Mouse (Mus musculus) neural tube, embryonic 10.5 days (tissue): Measurements from ENCODE around the gene Birc2.
"Not testable (repeated sequence)": the region's sequence is repeated elsewhere in the genome, so short reads cannot be mapped to it uniquely, and the experiment has no call there.

Experiments used
- DNase-seq: peaks from one replicate; pipeline ENCODE4 v3.0.0-alpha.2; 2017; ENCODE audit warnings: low spot score; ENCODE audit errors: extremely low spot score

Gene Birc2

GRCm38 (mm10) chr9:7836905-7837805, at the start of gene Birc2:
TSS of gene Birc2 (minus strand) at chr9:7837064.
- DNase-seq = peak; percentile 96

- DNase-seq = no peak
Observed at GRCm38 (mm10) chr9:7884346-7884745, 47.5 kb upstream of the Birc2 start.

GRCm38 (mm10) chr9:7882304-7882865, 45.5 kb upstream of the Birc2 start:
- no peak for DNase-seq

GRCm38 (mm10) chr9:7873511-7874211, 36.8 kb upstream of the Birc2 start:
- no peak for DNase-seq

- DNase-seq = peak; percentile 73
Observed at GRCm38 (mm10) chr9:7872775-7873439, 36.0 kb upstream of the Birc2 start, which contains the start of gene Birc3. TSS of gene Birc3 (minus strand) at chr9:7873186.

- no peak for DNase-seq
Observed at GRCm38 (mm10) chr9:7872044-7872774, 35.3 kb upstream of the Birc2 start.

GRCm38 (mm10) chr9:7871316-7872043, 34.6 kb upstream of the Birc2 start:
- no peak for DNase-seq

GRCm38 (mm10) chr9:7870556-7871315, 33.9 kb upstream of the Birc2 start:
- DNase-seq = no peak

- no peak for DNase-seq
Observed at GRCm38 (mm10) chr9:7868838-7869491, 32.1 kb upstream of the Birc2 start.

GRCm38 (mm10) chr9:7867981-7868380, 31.1 kb upstream of the Birc2 start:
- DNase-seq = no peak

GRCm38 (mm10) chr9:7866981-7867380, 30.1 kb upstream of the Birc2 start:
- not testable (repeated sequence) for DNase-seq

- DNase-seq = no peak
Observed at GRCm38 (mm10) chr9:7860976-7861375, 24.1 kb upstream of the Birc2 start.

GRCm38 (mm10) chr9:7855912-7856311, 19.0 kb upstream of the Birc2 start:
- DNase-seq = no peak

- DNase-seq = no peak
Observed at GRCm38 (mm10) chr9:7855374-7855773, 18.5 kb upstream of the Birc2 start.

GRCm38 (mm10) chr9:7854196-7854595, 17.3 kb upstream of the Birc2 start:
- not testable (repeated sequence) for DNase-seq

- DNase-seq = no peak
Observed at GRCm38 (mm10) chr9:7852346-7853230, 15.7 kb upstream of the Birc2 start.

- DNase-seq = no peak
Observed at GRCm38 (mm10) chr9:7851841-7852240, 15.0 kb upstream of the Birc2 start.

GRCm38 (mm10) chr9:7848191-7848590, 11.3 kb upstream of the Birc2 start:
- DNase-seq = no peak
